Mouse (Mus musculus) E14TG2a.4 (cell line): ENCODE results near the gene Mcub.

Experiments
- CTCF ChIP-seq: conservative IDR thresholded peaks from 2 replicates; pipeline ENCODE4 v1.5.1; 2014; ENCODE audit warnings: low read length
- POU5F1 ChIP-seq: IDR thresholded peaks from 2 replicates; pipeline ENCODE4 v1.6.1; 2014; ENCODE audit warnings: low read length, borderline replicate concordance

- TF ChIP-seq CTCF (no peak), POU5F1 (no peak)
Measured at GRCm38 (mm10) chr3:129940780-129941179, 29.2 kb downstream of the Mcub start.
